Mouse (Mus musculus) lung, adult 2 months (tissue): ENCODE results near the gene Trpc4. TPM values are rescaled to one million over a fixed set of nuclear protein-coding genes. Genes with fewer than 3 reads are reported as not detected.

Source experiments
- DNase-seq: peaks from one replicate; pipeline ENCODE4 v3.0.0; 2022
- H3K4me1 ChIP-seq: fragments of 200-500 bp; 2 replicates; pipeline ENCODE4 v1.6.1; 2011; ENCODE audit warnings: low read length; ENCODE audit not compliant: control insufficient read depth, insufficient read depth
- H3K4me3 ChIP-seq: fragments of 200-500 bp; replicated peaks from 2 replicates; pipeline ENCODE3; 2011; ENCODE audit warnings: low read depth, mild to moderate bottlenecking, control low read depth, low read length; ENCODE audit errors: extremely low read depth
- CTCF ChIP-seq: fragments of 200-500 bp; IDR thresholded peaks from 2 replicates; pipeline ENCODE4 v1.5.1; 2011; ENCODE audit warnings: mild to moderate bottlenecking, low read length, control low read depth; ENCODE audit not compliant: insufficient read depth
- POLR2A ChIP-seq: fragments of 200-500 bp; IDR thresholded peaks from 2 replicates; pipeline ENCODE4 v1.6.1; 2011; ENCODE audit warnings: low read depth, mild to moderate bottlenecking, control low read depth, low read length, borderline replicate concordance; ENCODE audit errors: extremely low read depth
- WGBS: fragments of 180-500 bp; shearing (Covaris S2); methylation state at CpG from one replicate; pipeline ENCODE4 v1.1.7; 2018; 5-methylcytosine and 5-hydroxymethylcytosine counted together
- polyA plus RNA-seq: library from polyadenylated mRNA; depleted of rRNA; stranded (reverse); fragments of >200 nt; gene quantifications from 2 replicates; pipeline ENCODE4 v1.2.3, GENCODE M21; 2012; rRNA removed

The Trpc4 gene
- 0.05 TPM in 1 of 2 replicates, not detected in the other for polyA plus RNA-seq

GRCm38 (mm10) chr3:54155639-54156315, at the start of gene Trpc4:
Gene Trpc4, plus strand, starts transcription at chr3:54156035.
- under 1% methylated on average over 36 of the region's 36 CpGs for WGBS
- no peak within 1 kb of the TSS for H3K4me3 ChIP-seq
- TF ChIP-seq POLR2A (no peak), CTCF (no peak)
- H3K4me1 ChIP-seq = no peaks in the 10 kb centered on the region
- no peak for DNase-seq

- TF ChIP-seq CTCF (no peak), POLR2A (no peak)
- no peak overlapping the region for H3K4me3 ChIP-seq
- no peaks in the 10 kb centered on the region for H3K4me1 ChIP-seq
- 58% methylated on average over 9 of the region's 9 CpGs for WGBS
- DNase-seq = no peak
These were observed 44.3 kb upstream of the Trpc4 start for GRCm38 (mm10) chr3:54111489-54111888.

GRCm38 (mm10) chr3:54135376-54135775, 20.5 kb upstream of the Trpc4 start:
- TF ChIP-seq POLR2A (no peak), CTCF (no peak)
- DNase-seq = no peak
- 63% methylated on average over 5 of the region's 5 CpGs for WGBS
- Histone ChIP-seq H3K4me3 (no peak overlapping the region), H3K4me1 (no peaks in the 10 kb centered on the region)

DNA sequence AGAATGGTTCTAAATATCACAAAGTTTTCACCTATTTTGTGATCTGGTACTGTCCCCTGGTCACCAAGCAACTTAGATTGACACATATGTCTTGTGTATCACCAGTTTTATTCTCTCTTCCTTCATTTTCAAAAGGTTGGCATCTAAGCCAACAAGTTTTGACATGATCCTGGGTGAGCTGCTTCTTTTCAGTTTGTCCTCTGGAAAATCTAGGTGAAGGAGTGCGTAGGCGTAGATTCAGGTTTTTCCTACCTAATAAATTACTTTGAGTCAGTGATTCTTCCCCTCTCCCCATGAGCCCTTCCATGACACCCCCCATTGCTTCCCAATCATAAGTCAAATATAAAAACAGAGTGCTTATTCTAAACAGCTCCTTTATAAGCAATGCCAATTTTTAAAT, 14.5 kb upstream of the Trpc4 start:
- Histone ChIP-seq H3K4me3 (no peak overlapping the region), H3K4me1 (no peaks in the 10 kb centered on the region)
- DNase-seq = no peak
- no peak for TF ChIP-seq CTCF
- TF ChIP-seq POLR2A = no peak
- 92% methylated on average over 2 of the region's 2 CpGs for WGBS

DNA sequence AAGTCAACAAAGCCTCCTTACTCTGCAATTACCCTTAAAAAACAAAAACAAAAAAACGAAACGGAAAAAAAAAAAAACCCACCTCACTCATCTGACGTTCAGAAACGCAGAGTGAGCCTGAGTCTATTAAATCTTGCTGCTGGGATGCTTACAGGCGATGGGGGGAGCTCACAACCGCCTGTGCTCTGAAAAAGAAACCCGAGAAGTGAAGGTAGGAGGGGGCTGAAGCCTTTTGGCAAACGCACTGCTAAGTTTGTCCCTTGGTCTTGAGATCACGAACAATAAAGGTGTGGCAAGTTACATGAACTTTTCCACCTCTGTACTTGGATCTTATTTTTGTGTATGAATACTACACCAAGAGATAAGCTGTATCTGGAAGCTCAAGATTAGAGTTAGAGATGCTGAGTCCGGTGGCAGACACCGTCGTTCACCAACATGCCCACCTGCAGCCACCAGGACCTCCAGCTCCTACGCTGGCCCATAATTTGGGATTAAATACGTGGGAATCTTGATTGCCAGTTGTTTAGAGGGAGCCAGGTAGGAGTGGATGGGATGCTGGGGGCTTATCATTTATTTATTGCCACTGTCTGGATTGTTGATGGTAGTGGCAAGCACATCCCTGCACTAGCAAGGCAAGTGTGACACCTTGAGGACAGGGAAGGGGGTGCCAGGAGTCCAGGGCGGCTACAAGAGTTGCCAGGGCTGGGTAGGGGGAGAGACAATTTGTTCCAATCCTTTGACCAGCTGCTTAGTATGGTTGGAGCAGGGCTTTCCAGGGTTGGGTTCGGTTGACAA, 794 bp upstream of the Trpc4 start:
- WGBS = 7% methylated on average over 16 of the region's 16 CpGs
- DNase-seq = no peak
- no peak overlapping the region for H3K4me3 ChIP-seq
- H3K4me1 ChIP-seq = no peaks in the 10 kb centered on the region
- TF ChIP-seq POLR2A = no peak
- TF ChIP-seq CTCF = no peak

GRCm38 (mm10) chr3:54156316-54157000, 623 bp downstream of the Trpc4 start:
- Histone ChIP-seq H3K4me3 (no peak overlapping the region), H3K4me1 (no peaks in the 10 kb centered on the region)
- 1% methylated on average over 28 of the region's 28 CpGs for WGBS
- DNase-seq = no peak
- TF ChIP-seq POLR2A = no peak
- no peak for TF ChIP-seq CTCF

DNA sequence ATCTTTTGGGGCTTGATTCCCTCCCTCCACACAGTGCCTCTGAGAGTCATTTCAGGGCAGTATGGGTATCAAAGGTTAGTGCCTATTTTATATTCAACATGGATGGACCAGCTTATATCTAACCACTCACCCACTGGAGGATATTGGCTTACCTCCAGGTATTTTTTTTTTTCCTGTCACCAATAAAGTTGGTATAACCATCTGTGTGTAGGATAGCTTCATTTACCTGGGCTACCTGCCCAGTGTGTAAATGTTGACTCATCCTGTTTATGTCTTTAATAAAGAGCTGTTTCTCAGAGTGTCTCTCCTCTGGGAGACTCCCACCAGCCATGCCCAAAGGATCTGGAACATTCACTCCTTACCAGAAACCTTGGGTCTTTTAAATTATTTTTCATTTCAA, 14.9 kb downstream of the Trpc4 start:
- Histone ChIP-seq H3K4me3 (no peak overlapping the region), H3K4me1 (no peaks in the 10 kb centered on the region)
- DNase-seq = no peak
- no peak for TF ChIP-seq CTCF
- TF ChIP-seq POLR2A = no peak

- TF ChIP-seq POLR2A (no peak), CTCF (no peak)
- no peak for DNase-seq
- WGBS = 74% methylated on average over 1 of the region's 1 CpGs
- Histone ChIP-seq H3K4me1 (no peaks in the 10 kb centered on the region), H3K4me3 (no peak overlapping the region)
These were observed 21.5 kb downstream of the Trpc4 start for GRCm38 (mm10) chr3:54177296-54177695.

- TF ChIP-seq POLR2A = no peak
- no peak for TF ChIP-seq CTCF
- H3K4me1 ChIP-seq = no peaks in the 10 kb centered on the region
- H3K4me3 ChIP-seq = no peak overlapping the region
- no peak for DNase-seq
- WGBS = 49% methylated on average over 6 of the region's 6 CpGs
These were observed 35.3 kb downstream of the Trpc4 start for GRCm38 (mm10) chr3:54190932-54191668.
